Mouse (Mus musculus) heart, embryonic 10.5 days (tissue): Measurements from ENCODE around the gene Cyp4f15. TPM values are rescaled to one million over a fixed set of nuclear protein-coding genes. Genes with fewer than 3 reads are reported as not detected.
"Not testable (repeated sequence)": the region's sequence is repeated elsewhere in the genome, so short reads cannot be mapped to it uniquely, and the experiment has no call there.

ENCODE experiments used
- DNase-seq: peaks from one replicate; pipeline ENCODE4 v3.0.0-alpha.2; 2017; ENCODE audit warnings: low spot score
- H3K27ac ChIP-seq: fragments of 300-500 bp; sonication (generic); 2 replicates; pipeline ENCODE4 v1.5.1; 2016; ENCODE audit warnings: mild to moderate bottlenecking
- H3K27me3 ChIP-seq: fragments of 300-500 bp; sonication (generic); 2 replicates; pipeline ENCODE4 v1.6.1; 2016; ENCODE audit warnings: mild to moderate bottlenecking; ENCODE audit not compliant: poor library complexity, insufficient read depth, severe bottlenecking
- H3K36me3 ChIP-seq: fragments of 300-500 bp; sonication (generic); 2 replicates; pipeline ENCODE4 v1.6.1; 2016; ENCODE audit warnings: mild to moderate bottlenecking, moderate library complexity
- H3K4me1 ChIP-seq: fragments of 300-500 bp; sonication (generic); 2 replicates; pipeline ENCODE4 v1.6.1; 2016; ENCODE audit warnings: mild to moderate bottlenecking
- H3K4me3 ChIP-seq: fragments of 300-500 bp; sonication (generic); 2 replicates; pipeline ENCODE4 v1.5.1; 2016; ENCODE audit warnings: mild to moderate bottlenecking, moderate library complexity
- H3K9me3 ChIP-seq: fragments of 300-500 bp; sonication (generic); 2 replicates; pipeline ENCODE4 v1.6.1; 2016; ENCODE audit warnings: mild to moderate bottlenecking, moderate library complexity
- WGBS: fragments of 180-500 bp; shearing (Covaris S2); methylation state at CpG from one replicate; pipeline ENCODE4 v1.1.7; 2016; 5-methylcytosine and 5-hydroxymethylcytosine counted together
- polyA plus RNA-seq: library from polyadenylated mRNA; unstranded; fragments of >200 nt; fragmentation: Nextera tagmentation; extraction: Ambion mirVana; gene quantifications from 2 replicates; pipeline ENCODE4 v1.2.1, GENCODE M21; 2016

Cyp4f15 gene
- polyA plus RNA-seq, 1 experiment from 2014 or later: 0.83 TPM

GRCm38 (mm10) chr17:32702826-32703225, 17.4 kb downstream of the Cyp4f15 start:
- Histone ChIP-seq H3K27me3 (no peaks in the 10 kb centered on the region), H3K27ac (no peak overlapping the region), H3K4me3 (peak overlapping the region; percentile 31; the same call in 1 of the 2 replicates), H3K36me3 (no peaks in the 10 kb centered on the region), H3K9me3 (peaks cover 3% of the 10 kb centered on the region; the same call in 1 of the 2 replicates), H3K4me1 (no peaks in the 10 kb centered on the region)
- DNase-seq: no peak
- 39% methylated on average over 22 of the region's 22 CpGs for WGBS

DNA sequence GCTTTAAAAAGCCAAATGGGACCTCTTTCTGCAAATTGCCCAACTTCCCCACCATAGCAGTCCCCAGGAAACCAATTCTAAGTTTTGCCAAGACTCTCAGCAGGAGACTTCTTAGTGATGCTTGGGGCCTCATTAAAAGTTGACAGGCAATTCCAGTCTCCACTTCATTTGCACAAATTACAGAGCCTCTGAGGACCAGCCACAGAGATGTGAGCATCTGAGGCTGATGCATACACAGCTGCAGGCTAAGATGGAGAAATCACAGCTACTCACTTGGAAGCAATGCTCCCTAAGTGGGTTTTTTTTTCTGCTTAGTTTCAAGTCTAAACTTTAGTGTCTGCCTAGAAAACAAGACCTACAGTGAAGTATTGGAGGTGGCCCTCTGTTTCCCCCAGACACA, 25.1 kb downstream of the Cyp4f15 start:
- H3K27me3 ChIP-seq, H3K27ac ChIP-seq, H3K36me3 ChIP-seq, H3K9me3 ChIP-seq, H3K4me1 ChIP-seq, DNase-seq, H3K4me3 ChIP-seq: not testable (repeated sequence)

- WGBS: 70% methylated on average over 1 of the region's 1 CpGs
- not testable (repeated sequence) for H3K36me3 ChIP-seq, H3K4me1 ChIP-seq, H3K4me3 ChIP-seq, H3K9me3 ChIP-seq, H3K27me3 ChIP-seq, H3K27ac ChIP-seq, DNase-seq
Observed at GRCm38 (mm10) chr17:32722151-32722550, 36.7 kb downstream of the Cyp4f15 start.

GRCm38 (mm10) chr17:32722771-32723170, 37.3 kb downstream of the Cyp4f15 start:
- H3K4me3 ChIP-seq: no peak overlapping the region
- no peaks in the 10 kb centered on the region for H3K4me1 ChIP-seq
- H3K9me3 ChIP-seq: no peaks in the 10 kb centered on the region
- no peaks in the 10 kb centered on the region for H3K36me3 ChIP-seq
- 81% methylated on average over 7 of the region's 7 CpGs for WGBS
- no peak for DNase-seq
- no peaks in the 10 kb centered on the region for H3K27me3 ChIP-seq
- H3K27ac ChIP-seq: no peak overlapping the region

DNA sequence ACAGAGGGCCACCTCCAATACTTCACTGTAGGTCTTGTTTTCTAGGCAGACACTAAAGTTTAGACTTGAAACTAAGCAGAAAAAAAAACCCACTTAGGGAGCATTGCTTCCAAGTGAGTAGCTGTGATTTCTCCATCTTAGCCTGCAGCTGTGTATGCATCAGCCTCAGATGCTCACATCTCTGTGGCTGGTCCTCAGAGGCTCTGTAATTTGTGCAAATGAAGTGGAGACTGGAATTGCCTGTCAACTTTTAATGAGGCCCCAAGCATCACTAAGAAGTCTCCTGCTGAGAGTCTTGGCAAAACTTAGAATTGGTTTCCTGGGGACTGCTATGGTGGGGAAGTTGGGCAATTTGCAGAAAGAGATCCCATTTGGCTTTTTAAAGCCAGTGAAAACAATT, 40.9 kb downstream of the Cyp4f15 start:
- H3K27ac ChIP-seq, H3K4me3 ChIP-seq, DNase-seq, H3K27me3 ChIP-seq, H3K36me3 ChIP-seq, H3K4me1 ChIP-seq, H3K9me3 ChIP-seq: not testable (repeated sequence)

GRCm38 (mm10) chr17:32729029-32729428, 43.6 kb downstream of the Cyp4f15 start:
- Histone ChIP-seq H3K27me3 (no peaks in the 10 kb centered on the region), H3K27ac (no peak overlapping the region), H3K36me3 (no peaks in the 10 kb centered on the region), H3K9me3 (no peaks in the 10 kb centered on the region; the same call in 1 of the 2 replicates), H3K4me1 (no peaks in the 10 kb centered on the region), H3K4me3 (no peak overlapping the region)
- WGBS: 74% methylated on average over 3 of the region's 3 CpGs
- no peak for DNase-seq

DNA sequence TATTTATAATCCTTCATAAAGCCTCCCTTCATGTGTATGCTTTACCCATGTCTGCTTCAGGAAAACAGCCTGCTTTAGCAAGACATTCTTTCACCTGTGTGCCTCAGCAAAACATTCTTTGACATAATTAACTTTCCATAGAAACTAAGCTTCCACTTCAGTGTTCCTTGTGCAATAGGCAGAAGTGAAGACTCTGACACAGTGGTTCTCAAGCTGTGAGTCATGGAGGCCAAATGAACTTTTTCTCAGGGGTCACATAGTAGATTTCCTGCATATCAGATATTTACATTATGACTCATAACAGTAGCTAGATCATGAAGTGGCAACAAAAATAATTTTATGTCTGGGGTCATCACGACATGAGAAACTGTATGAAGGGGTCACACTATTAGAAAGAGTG, 53.0 kb downstream of the Cyp4f15 start:
- Histone ChIP-seq H3K27me3 (no peaks in the 10 kb centered on the region), H3K36me3 (no peaks in the 10 kb centered on the region)
- WGBS: 72% methylated on average over 1 of the region's 1 CpGs

GRCm38 (mm10) chr17:32741057-32741456, 55.6 kb downstream of the Cyp4f15 start:
- Histone ChIP-seq H3K9me3 (no peaks in the 10 kb centered on the region), H3K4me3 (no peak overlapping the region), H3K4me1 (no peaks in the 10 kb centered on the region), H3K27ac (no peak overlapping the region), H3K27me3 (no peaks in the 10 kb centered on the region), H3K36me3 (no peaks in the 10 kb centered on the region)
- no peak for DNase-seq
- 46% methylated on average over 1 of the region's 1 CpGs for WGBS

More for the DNA sequence above, 53.0 kb downstream of the Cyp4f15 start:
- no peaks in the 10 kb centered on the region for H3K9me3 ChIP-seq
- no peak overlapping the region for H3K27ac ChIP-seq
- no peak overlapping the region for H3K4me3 ChIP-seq
- no peaks in the 10 kb centered on the region for H3K4me1 ChIP-seq
- no peak for DNase-seq

- Histone ChIP-seq H3K36me3 (no peaks in the 10 kb centered on the region), H3K4me3 (no peak overlapping the region)
- 36% methylated on average over 5 of the region's 5 CpGs for WGBS
Observed at GRCm38 (mm10) chr17:32750611-32751010, 65.2 kb downstream of the Cyp4f15 start.

More at GRCm38 (mm10) chr17:32750611-32751010, 65.2 kb downstream of the Cyp4f15 start:
- no peaks in the 10 kb centered on the region for H3K27me3 ChIP-seq
- H3K27ac ChIP-seq: no peak overlapping the region
- DNase-seq: no peak
- H3K9me3 ChIP-seq: no peaks in the 10 kb centered on the region
- H3K4me1 ChIP-seq: no peaks in the 10 kb centered on the region

Other genes starting within 250 kb of the Cyp4f15 start
- 0.37 TPM in 1 of 2 replicates, not detected in the other for gene Cyp4f39, start 232.9 kb upstream of the Cyp4f15 start, polyA plus RNA-seq
- 4.1 and 4.9 TPM in 2 replicates for gene Cyp4f17, start 179.6 kb upstream of the Cyp4f15 start, polyA plus RNA-seq
- 15.8 and 18.3 TPM in 2 replicates for gene Cyp4f16, start 149.1 kb upstream of the Cyp4f15 start, polyA plus RNA-seq
- not detected in 2 replicates for gene Cyp4f37, start 64.3 kb upstream of the Cyp4f15 start, polyA plus RNA-seq
- gene Cyp4f40, start 26.7 kb upstream of the Cyp4f15 start, polyA plus RNA-seq: not detected in 2 replicates
- gene Zfp871, start 102.7 kb downstream of the Cyp4f15 start, polyA plus RNA-seq: 27.3 and 30.4 TPM in 2 replicates
- gene Zfp811, start 124.3 kb downstream of the Cyp4f15 start, polyA plus RNA-seq: 1.2 and 2.4 TPM in 2 replicates
- 8.5 and 8.7 TPM in 2 replicates for gene Zfp799, start 144.6 kb downstream of the Cyp4f15 start, polyA plus RNA-seq
- gene Zfp870, start 206.0 kb downstream of the Cyp4f15 start, polyA plus RNA-seq: 4.7 and 5.3 TPM in 2 replicates
- not detected in 2 replicates for gene Cyp4f14, start 231.7 kb downstream of the Cyp4f15 start, polyA plus RNA-seq